Mouse (Mus musculus) MEL (cell line): ENCODE results near the gene Lamb1. TPM values are rescaled to one million over a fixed set of nuclear protein-coding genes. Genes with fewer than 3 reads are reported as not detected.

Experiments used
- DNase-seq: peaks from one replicate; pipeline ENCODE4 v3.0.0; 2011; ENCODE audit warnings: low read depth, low spot score
- H3K27ac ChIP-seq: 2 replicates; pipeline ENCODE4 v1.5.1; 2012; ENCODE audit warnings: low read depth, mild to moderate bottlenecking, control low read depth, low read length, moderate library complexity; ENCODE audit not compliant: control insufficient read depth
- H3K27me3 ChIP-seq, 2 experiments: fragments of 150-350 bp in 1 of 2; sonication (generic) in 1 of 2; 2 replicates each; pipeline ENCODE4 v1.6.1; 2012; ENCODE audit warnings: low read length in 2 of 2, mild to moderate bottlenecking in 2 of 2, improper control_type of control experiment in 1 of 2, moderate library complexity in 1 of 2; ENCODE audit not compliant: insufficient read depth in 2 of 2, control insufficient read depth in 1 of 2
- H3K36me3 ChIP-seq, 2 experiments: 2 replicates each; pipeline ENCODE4 v1.6.1; 2012 to 2014; ENCODE audit warnings: low read length in 2 of 2, improper control_type of control experiment in 1 of 2, inconsistent platforms in 1 of 2, mild to moderate bottlenecking in 1 of 2; ENCODE audit not compliant: insufficient read depth in 2 of 2, control insufficient read depth in 1 of 2
- H3K4me1 ChIP-seq, 2 experiments: fragments of 150-350 bp in 1 of 2; sonication (generic) in 1 of 2; 2 replicates each; pipeline ENCODE4 v1.6.1; 2012; ENCODE audit warnings: low read length in 2 of 2, improper control_type of control experiment in 1 of 2, mild to moderate bottlenecking in 1 of 2; ENCODE audit not compliant: insufficient read depth in 2 of 2, control insufficient read depth in 1 of 2
- H3K4me3 ChIP-seq, 2 experiments: fragments of 150-350 bp in 1 of 2; sonication (generic) in 1 of 2; 2 replicates each; pipeline ENCODE4 v1.5.1; 2012; ENCODE audit warnings: low read depth in 2 of 2, low read length in 2 of 2, mild to moderate bottlenecking in 2 of 2, moderate library complexity in 2 of 2, control low read depth in 1 of 2, improper control_type of control experiment in 1 of 2; ENCODE audit not compliant: control insufficient read depth in 1 of 2, insufficient read depth in 1 of 2
- H3K79me2 ChIP-seq: 2 replicates; pipeline ENCODE4 v1.6.1; 2012; ENCODE audit warnings: mild to moderate bottlenecking, low read length, moderate library complexity; ENCODE audit not compliant: control insufficient read depth, poor library complexity, insufficient read depth
- H3K9ac ChIP-seq: 2 replicates; pipeline ENCODE4 v1.6.1; 2012; ENCODE audit warnings: low read depth, mild to moderate bottlenecking, control low read depth, low read length, moderate library complexity; ENCODE audit not compliant: control insufficient read depth, poor library complexity, severe bottlenecking
- H3K9me3 ChIP-seq: fragments of 150-350 bp; sonication (generic); replicated peaks from 2 replicates; pipeline ENCODE4 v1.6.1; 2012; ENCODE audit warnings: mild to moderate bottlenecking, low read length, improper control_type of control experiment, moderate library complexity; ENCODE audit not compliant: insufficient read depth
- BHLHE40 ChIP-seq: IDR thresholded peaks from 2 replicates; pipeline ENCODE4 v1.6.1; 2012; ENCODE audit warnings: low read depth, mild to moderate bottlenecking, inconsistent platforms, low read length, improper control_type of control experiment, borderline replicate concordance
- CHD1 ChIP-seq: IDR thresholded peaks from 2 replicates; pipeline ENCODE4 v1.6.1; 2012; ENCODE audit warnings: low read depth, mild to moderate bottlenecking, inconsistent platforms, low read length, improper control_type of control experiment
- CHD2 ChIP-seq: IDR thresholded peaks from 2 replicates; pipeline ENCODE4 v1.6.1; 2011; ENCODE audit warnings: low read length, improper control_type of control experiment
- E2F4 ChIP-seq: IDR thresholded peaks from 2 replicates; pipeline ENCODE4 v1.6.1; 2011; ENCODE audit warnings: low read depth, low read length, improper control_type of control experiment, borderline replicate concordance
- ELF1 ChIP-seq: IDR thresholded peaks from 2 replicates; pipeline ENCODE4 v1.6.1; 2014; ENCODE audit warnings: low read depth, mild to moderate bottlenecking, inconsistent platforms, low read length, improper control_type of control experiment, moderate library complexity
- ETS1 ChIP-seq: IDR thresholded peaks from 2 replicates; pipeline ENCODE4 v1.6.1; 2012; ENCODE audit warnings: low read depth, mild to moderate bottlenecking, inconsistent platforms, low read length, improper control_type of control experiment, moderate library complexity
- GABPA ChIP-seq: IDR thresholded peaks from 2 replicates; pipeline ENCODE4 v1.6.1; 2012; ENCODE audit warnings: low read depth, mild to moderate bottlenecking, inconsistent platforms, low read length, improper control_type of control experiment, moderate library complexity
- GATA1 ChIP-seq: IDR thresholded peaks from 2 replicates; pipeline ENCODE4 v1.6.1; 2011; ENCODE audit warnings: low read depth, low read length, improper control_type of control experiment
- KAT2A ChIP-seq: conservative IDR thresholded peaks from 2 replicates; pipeline ENCODE4 v1.6.1; 2012; ENCODE audit warnings: low read depth, low read length, improper control_type of control experiment, inconsistent platforms
- MAZ ChIP-seq: IDR thresholded peaks from 2 replicates; pipeline ENCODE4 v1.6.1; 2012; ENCODE audit warnings: low read depth, mild to moderate bottlenecking, inconsistent platforms, low read length, improper control_type of control experiment
- MEF2A ChIP-seq: IDR thresholded peaks from 2 replicates; pipeline ENCODE4 v1.6.1; 2014; ENCODE audit warnings: low read depth, mild to moderate bottlenecking, inconsistent platforms, low read length, improper control_type of control experiment; ENCODE audit not compliant: poor library complexity, insufficient replicate concordance, severe bottlenecking; ENCODE audit errors: extremely low read depth
- MXI1 ChIP-seq: IDR thresholded peaks from 2 replicates; pipeline ENCODE4 v1.6.1; 2011; ENCODE audit warnings: mild to moderate bottlenecking, low read depth, low read length, improper control_type of control experiment
- MYB ChIP-seq: IDR thresholded peaks from 2 replicates; pipeline ENCODE4 v1.6.1; 2011; ENCODE audit warnings: mild to moderate bottlenecking, low read depth, low read length, improper control_type of control experiment
- MYC ChIP-seq: IDR thresholded peaks from 2 replicates; pipeline ENCODE4 v1.6.1; 2011; ENCODE audit warnings: low read depth, mild to moderate bottlenecking, low read length, improper control_type of control experiment, moderate library complexity
- NRF1 ChIP-seq: IDR thresholded peaks from 2 replicates; pipeline ENCODE4 v1.6.1; 2014; ENCODE audit warnings: low read depth, mild to moderate bottlenecking, inconsistent platforms, low read length, improper control_type of control experiment, moderate library complexity; ENCODE audit not compliant: poor library complexity, insufficient read depth, severe bottlenecking
- POLR2AphosphoS5 ChIP-seq: IDR thresholded peaks from 2 replicates; pipeline ENCODE4 v1.6.1; 2012; ENCODE audit warnings: low read depth, borderline replicate concordance, mild to moderate bottlenecking, inconsistent platforms, low read length, moderate library complexity, mixed read lengths
- RCOR1 ChIP-seq: IDR thresholded peaks from 2 replicates; pipeline ENCODE4 v1.6.1; 2012; ENCODE audit warnings: low read depth, mild to moderate bottlenecking, inconsistent platforms, low read length, improper control_type of control experiment
- TAL1 ChIP-seq: IDR thresholded peaks from 2 replicates; pipeline ENCODE4 v1.6.1; 2012; ENCODE audit warnings: mild to moderate bottlenecking, inconsistent platforms, low read length, moderate library complexity, mixed read lengths
- USF2 ChIP-seq, 2 experiments: IDR thresholded peaks; 2 replicates each; pipeline ENCODE4 v1.6.1; 2011 to 2012; ENCODE audit warnings: improper control_type of control experiment in 2 of 2, low read length in 2 of 2, borderline replicate concordance in 1 of 2, inconsistent platforms in 1 of 2, low read depth in 1 of 2, mild to moderate bottlenecking in 1 of 2; ENCODE audit not compliant: insufficient read depth in 1 of 2
- ZNF384 ChIP-seq: IDR thresholded peaks from 2 replicates; pipeline ENCODE4 v1.6.1; 2012; ENCODE audit warnings: low read depth, mild to moderate bottlenecking, inconsistent platforms, low read length, improper control_type of control experiment
- polyA plus RNA-seq, 2 experiments: library from polyadenylated mRNA; stranded (reverse) in 1 of 2; unstranded in 1 of 2; fragments of >175 nt in 1 of 2; fragments of >200 nt in 1 of 2; gene quantifications; 2 replicates each; pipeline versions ENCODE4 v1.2.1 to v1.2.4; 2012; ENCODE audit warnings: low replicate concordance in 2 of 2, low read depth in 1 of 2; ENCODE audit not compliant: insufficient read length in 2 of 2, insufficient read depth in 1 of 2, missing spikeins in 1 of 2
- total RNA-seq: library from RNA; depleted of rRNA; stranded (reverse); fragments of 300-350 nt; gene quantifications from 2 replicates; pipeline ENCODE4 v1.2.3, GENCODE M21; 2012

Lamb1 gene
- total and polyA plus RNA-seq, 3 experiments, result 0.03 TPM; not detected in 2

- TF ChIP-seq MYC (no peak), TAL1 (no peak), BHLHE40 (no peak), GABPA (no peak), ZNF384 (no peak), ETS1 (no peak), POLR2AphosphoS5 (no peak), MXI1 (no peak), RCOR1 (no peak), USF2 (IDR thresholded peaks at IDR 0.05; ENCODE audit: borderline replicate concordance in 1 of 2, insufficient read depth in 1 of 2, low read depth in 1 of 2, low read length in 2 of 2) (no peak), CHD1 (no peak), GATA1 (no peak), E2F4 (no peak), KAT2A (no peak), MAZ (no peak), MYB (no peak), ELF1 (no peak)
- no peaks in the 10 kb centered on the region for H3K27me3 ChIP-seq
- DNase-seq, result no peak
These were observed 2.3 kb downstream of the Lamb1 start for GRCm38 (mm10) chr12:31267363-31267762.

GRCm38 (mm10) chr12:31268315-31268714 is 3.3 kb downstream of the Lamb1 start:
- no peaks in the 10 kb centered on the region for H3K36me3 ChIP-seq
- H3K79me2 ChIP-seq, result no peaks in the 10 kb centered on the region
- no peak overlapping the region for H3K9ac ChIP-seq
- H3K9me3 ChIP-seq, result no peaks in the 10 kb centered on the region
- no peak for DNase-seq
- H3K27me3 ChIP-seq, result no peaks in the 10 kb centered on the region
- no peak overlapping the region for H3K4me3 ChIP-seq
- no peaks in the 10 kb centered on the region for H3K4me1 ChIP-seq
- no peak overlapping the region for H3K27ac ChIP-seq
- no peak for TF ChIP-seq GABPA
- no peak for TF ChIP-seq MEF2A
- no peak for TF ChIP-seq MAZ
- TF ChIP-seq CHD2, result no peak
- no peak for TF ChIP-seq E2F4
- TF ChIP-seq BHLHE40, result no peak
- TF ChIP-seq MXI1, result no peak
- TF ChIP-seq NRF1, result no peak
- TF ChIP-seq GATA1, result no peak

More at GRCm38 (mm10) chr12:31267363-31267762, 2.3 kb downstream of the Lamb1 start:
- H3K36me3 ChIP-seq, result no peaks in the 10 kb centered on the region
- no peaks in the 10 kb centered on the region for H3K79me2 ChIP-seq
- no peak overlapping the region for H3K4me3 ChIP-seq
- no peaks in the 10 kb centered on the region for H3K9me3 ChIP-seq
- H3K9ac ChIP-seq, result no peak overlapping the region
- no peak overlapping the region for H3K27ac ChIP-seq
- H3K4me1 ChIP-seq, result no peaks in the 10 kb centered on the region
